Mouse (Mus musculus): ENCODE results near the gene Tab1. TPM values are rescaled to one million over a fixed set of nuclear protein-coding genes. Genes with fewer than 3 reads are reported as not detected.

Gene Tab1
- total RNA-seq, 1 experiment from 2014 or later = 26.7 TPM

DNA sequence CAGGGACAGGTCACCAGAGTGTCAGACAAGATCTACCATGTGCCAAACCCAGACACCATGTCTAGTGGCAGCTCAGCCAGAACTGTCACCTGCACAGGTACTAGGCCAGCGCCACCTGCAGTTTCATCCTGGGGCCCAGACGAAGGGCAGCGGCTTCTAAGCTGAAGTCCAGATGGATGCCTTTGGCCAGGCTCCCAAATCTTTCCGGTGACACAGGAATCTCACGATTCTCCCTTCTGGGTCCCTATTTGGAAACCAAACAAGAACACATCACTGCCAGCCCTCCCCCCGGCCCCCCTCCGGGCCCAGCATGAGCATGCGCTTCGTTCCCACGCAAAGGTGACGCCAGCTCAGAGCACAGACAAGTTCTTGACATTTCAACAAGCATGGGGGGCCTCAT is 30.3 kb downstream of the Tab1 start:
- peak; percentile 31 for DNase-seq

DNA sequence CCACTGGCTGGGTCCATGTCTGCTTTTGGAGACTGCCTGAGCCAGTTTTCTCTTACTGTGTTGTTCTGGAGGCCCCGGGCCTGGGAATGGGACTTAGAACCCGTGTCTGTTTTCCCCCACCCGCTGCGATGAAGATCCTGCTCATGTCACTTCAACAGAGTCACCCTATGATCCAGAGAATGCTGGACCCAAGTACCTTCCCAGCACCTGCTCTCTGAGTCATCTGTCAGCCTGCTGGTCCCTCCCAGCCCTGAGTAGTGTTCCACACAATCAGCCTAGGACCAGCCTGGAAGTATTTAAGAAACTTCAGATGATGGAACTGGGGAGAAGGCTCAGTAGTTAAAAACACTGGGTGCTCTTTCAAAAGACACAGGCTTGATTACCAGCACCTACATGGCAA is 30.8 kb downstream of the Tab1 start:
- no peak for DNase-seq

DNA sequence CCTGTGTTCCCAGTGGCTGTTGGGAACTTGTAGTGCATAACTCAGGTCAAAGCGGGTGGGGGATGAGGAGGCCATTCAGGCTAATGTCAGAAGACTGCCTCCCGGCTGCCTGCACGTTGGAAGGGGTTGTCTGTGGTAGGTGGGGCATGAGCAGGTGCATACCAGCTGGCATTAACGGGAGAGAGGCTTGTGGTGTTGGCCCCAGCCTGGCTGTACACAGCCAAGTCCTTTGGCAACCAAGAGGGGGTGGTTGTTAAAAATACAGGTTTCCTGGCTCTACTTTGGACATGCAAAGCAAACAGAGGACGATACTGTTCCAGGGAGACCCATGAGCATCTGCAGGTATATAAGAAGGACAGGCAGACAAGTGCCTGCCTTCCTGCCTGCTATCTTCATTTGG is 32.5 kb downstream of the Tab1 start:
- DNase-seq = no peak

DNA sequence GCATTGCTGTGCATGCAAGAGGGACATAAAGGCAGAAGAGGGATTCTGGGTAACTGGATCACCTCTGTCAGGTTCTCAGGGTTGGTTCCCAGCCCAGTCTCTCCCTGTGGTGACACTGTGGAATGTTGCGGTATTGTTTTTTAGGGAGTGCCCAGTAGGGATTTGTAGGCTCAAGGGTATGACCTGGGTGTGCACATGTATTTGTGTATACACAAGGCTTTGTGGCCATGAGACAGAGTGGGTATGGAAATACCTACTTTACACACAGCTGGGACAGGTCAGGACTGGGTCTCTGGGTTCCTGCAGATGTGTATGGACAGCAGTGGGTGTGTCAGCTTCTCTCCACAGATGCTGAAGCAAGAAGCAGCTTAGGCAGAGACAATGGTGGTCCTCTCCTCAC is 36.6 kb downstream of the Tab1 start:
- no peak for DNase-seq

DNA sequence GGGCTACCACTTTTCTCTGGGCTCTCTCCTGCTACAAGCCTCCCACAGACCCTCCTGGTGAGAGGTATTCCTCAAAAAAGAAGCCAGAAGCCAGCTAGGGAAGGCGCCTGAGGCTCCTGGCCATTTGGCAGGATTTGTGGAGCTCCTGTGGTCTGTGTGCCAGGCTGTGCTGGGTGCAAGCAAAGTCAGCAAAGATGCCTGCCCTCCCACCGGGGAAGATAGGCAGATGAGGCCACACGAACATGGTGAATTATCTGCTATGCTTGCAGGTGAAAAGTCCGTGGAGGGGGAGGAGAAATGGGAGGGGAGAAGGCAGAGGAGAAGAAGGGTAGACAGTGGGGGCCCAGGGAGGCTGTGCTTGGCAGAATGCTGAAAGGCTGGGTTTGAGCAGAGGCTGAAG is 37.4 kb downstream of the Tab1 start:
- DNase-seq = no peak

DNA sequence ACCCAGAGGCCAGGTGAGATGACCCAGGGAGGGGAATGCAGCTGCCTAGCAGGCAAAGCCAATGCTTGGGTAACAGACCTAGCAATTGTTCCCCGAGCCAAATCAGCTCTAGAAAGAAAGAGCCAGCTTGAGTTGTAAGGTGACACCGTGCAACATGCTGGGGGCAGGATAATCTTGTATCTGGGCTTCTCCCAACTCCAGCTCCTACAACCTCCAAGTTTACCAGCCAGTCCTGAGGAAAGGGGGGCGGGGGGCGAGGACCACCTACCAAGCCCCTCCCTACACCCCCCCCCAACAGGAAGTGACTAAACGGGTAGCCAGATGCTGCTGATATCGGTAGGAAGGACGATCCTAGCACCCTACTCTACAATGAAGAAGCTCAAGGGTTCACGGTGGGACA is 38.4 kb downstream of the Tab1 start:
- DNase-seq = no peak

DNA sequence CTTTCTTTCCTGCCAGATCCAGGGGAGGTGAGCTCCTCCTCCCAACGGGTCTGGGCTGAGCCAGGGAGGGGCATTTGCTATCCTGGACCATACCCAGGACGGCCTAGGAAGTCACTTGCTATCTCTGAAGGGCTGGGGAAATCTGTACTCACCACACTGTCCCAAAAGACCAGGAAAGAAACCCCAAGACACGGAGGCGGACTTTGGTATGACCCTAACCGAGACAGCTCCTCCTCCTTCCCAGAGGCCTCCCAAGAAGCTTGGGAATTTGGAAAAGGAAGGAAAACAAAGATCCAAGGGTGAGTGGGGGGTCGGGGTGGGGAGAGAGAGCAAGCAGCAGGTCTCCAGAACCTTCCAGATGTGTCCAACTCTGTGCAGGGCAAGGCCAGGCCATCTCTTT is 38.9 kb downstream of the Tab1 start:
- DNase-seq = no peak

DNA sequence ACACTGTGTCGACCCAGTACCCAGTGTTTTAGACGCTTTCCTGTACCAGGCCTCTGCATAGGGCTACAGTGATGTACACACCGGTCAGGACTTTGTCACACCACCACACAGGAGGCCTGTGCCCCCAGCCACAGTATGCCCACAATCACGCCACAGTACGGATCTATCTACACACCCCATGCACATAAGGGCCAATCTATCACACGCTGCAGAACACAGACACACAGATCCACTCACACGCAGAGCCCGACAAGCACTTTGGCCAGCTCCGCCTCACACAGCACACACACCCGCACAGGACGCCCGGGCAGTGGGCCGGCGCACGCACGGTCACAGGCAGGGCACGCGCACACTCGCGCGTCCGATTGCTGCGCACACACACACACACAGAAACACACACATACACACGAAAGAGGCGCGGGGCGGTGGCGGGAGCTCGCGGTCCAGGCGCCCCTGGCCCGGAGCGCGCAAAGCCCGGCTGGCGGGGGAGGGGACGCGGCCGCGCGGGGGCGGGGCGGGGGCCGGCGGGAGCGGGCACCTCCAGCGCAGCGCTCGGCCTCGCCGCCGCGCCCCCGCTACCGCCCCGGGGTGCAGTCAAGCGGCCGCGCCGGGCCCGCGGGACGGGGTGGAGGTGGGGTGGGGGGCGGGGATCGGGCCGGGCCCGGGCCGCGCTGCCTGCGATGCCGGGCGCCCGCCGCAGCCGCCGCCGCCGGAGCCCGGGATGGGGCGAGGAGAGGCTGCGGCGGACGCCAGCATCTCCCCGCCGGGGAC is 40.3 kb downstream of the Tab1 start, which contains the start of gene Mgat3:
Mgat3 (plus strand) TSS at position 721 of the 771 bp plus-strand sequence.
- DNase-seq = peak; percentile 45

DNA sequence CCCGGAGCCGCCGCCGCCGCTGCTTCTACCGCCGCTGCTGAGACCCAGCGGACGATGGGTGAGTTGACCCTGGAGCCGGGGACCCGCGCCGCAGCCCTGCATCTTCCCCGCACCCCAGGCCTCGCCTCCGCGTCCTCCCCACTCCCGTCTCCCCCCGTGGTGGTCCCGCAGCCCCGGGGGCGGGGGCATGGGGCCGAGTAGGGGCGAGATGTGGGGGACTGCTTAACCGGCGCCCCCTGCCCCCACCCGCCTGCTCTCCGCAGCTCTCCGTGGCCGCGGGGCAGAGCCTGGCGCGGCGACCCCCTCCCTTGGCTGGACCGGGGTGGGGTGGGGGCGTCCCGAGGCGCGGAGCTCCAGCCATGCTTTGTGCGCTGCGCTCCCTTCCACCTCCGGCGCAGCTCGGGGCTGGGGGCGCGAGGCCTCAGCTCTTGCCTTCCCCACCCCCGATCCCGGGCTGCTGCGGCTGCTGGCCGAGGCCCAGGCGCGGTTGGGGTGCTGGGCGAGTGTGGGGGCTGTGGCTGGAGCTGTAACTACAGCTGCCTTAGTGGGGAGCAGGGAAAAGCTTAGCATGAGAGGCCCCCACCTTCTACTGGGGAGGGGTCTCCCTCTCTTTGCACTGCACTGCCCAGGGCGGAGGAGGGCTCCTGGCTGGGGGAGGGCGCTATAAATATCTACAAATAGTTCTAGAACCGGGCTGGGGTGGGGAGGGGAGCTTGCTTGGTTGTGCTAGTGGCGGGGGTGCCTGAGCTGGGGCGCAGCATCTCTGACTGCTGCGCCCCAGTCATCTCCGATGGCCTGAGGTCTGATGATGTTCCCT is 41.1 kb downstream of the Tab1 start:
- DNase-seq = no peak

DNA sequence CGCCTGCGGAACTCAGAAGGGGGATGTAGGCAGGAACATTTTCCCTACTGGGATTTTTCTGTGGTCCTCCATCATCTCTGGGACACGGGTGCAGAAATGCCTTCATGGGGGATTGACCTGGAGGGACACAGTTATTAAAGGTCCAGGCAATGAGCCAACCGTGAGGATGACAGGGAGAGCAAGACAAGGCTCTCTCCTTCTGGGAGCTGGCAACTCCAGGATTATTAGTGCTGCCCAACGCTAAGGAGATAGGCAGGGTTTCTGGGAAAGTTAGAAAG is 41.6 kb downstream of the Tab1 start:
- no peak for DNase-seq

DNA sequence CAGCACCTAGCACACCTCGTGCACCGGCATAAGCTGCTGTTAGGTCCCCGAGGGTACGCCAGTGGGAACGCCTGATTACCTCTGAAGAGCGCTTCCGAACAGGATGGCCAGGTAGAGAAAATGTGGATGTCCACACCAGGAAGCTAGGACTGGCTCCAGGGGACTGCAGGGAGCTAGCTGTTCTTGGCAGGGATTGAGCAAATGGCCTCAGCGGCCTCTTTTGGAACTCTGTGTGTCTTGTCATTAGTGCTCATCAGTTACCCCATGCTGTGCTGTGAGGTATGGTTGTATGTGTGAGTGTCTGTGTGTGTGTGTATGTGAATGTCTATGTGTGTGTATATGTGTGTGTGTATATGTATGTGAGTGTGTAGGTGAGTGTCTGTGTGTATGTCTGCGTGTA is 42.4 kb downstream of the Tab1 start:
- DNase-seq = no peak

DNA sequence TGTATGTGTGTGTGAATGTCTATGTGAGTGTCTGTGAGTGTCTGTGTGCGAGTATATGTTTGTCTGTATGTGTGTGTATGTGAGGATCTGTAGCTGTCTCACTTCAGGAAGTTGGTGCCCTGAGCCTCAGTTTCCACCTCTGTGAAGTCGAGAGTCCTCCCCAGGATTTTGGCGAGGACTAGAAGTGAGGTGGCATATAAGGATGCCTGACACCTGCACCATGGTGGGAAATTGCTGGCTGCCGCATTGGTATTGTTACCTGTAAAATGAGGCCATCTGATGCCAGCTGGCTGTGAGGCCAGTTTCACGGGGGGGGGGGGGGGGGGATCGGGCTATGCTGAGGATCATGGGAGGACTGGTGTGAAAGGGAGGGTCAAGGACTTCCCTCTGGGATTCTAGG is 42.8 kb downstream of the Tab1 start:
- no peak for DNase-seq

DNA sequence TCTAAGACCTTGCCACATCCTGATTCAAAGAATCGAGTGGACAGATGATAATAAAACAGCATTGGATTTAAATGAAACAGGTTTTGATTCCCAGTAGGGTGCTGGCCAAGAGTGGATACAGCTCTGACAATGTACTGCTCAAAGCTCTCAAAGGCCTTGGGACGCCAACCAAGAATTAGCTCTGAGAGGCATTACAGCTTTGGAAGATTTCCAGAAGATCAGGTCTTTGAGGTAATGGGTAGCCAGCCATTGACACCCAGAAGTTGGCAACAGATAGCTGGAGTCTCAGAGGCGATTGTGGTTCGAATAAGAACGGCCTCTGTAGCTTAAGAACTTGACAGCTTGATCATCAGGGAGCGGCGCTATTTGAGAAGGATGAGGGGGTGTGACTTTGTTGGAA is 48.6 kb downstream of the Tab1 start:
- no peak for DNase-seq

DNA sequence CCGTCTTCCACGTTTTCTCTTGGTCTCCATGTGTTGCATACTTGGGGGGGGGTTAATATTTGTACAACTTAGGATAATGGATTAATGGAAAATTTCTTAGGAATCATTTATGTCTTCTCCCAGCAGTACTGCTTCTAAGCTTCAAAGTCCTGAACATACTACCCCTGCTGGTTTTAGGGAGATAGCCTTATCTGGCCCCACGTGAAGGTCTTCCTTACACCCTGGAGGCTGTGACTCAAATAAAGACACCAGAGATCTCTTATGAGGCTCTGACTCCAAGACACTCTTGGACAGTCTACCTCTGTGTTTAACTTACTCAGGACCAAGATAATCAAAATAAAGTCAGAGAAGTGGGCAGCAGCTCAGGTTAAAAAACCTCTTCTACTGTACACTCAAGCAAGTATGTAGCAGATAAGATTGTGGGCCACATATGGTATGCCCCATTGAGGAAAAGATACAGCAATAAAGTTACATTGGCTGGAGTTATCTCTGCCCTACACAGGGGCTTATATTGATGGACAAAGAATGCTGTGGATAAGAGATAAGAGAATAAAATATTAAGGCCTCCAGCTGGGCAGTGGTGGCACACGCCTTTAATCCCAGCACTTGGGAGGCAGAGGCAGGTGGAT is 49.3 kb downstream of the Tab1 start:
- no peak for DNase-seq

DNA sequence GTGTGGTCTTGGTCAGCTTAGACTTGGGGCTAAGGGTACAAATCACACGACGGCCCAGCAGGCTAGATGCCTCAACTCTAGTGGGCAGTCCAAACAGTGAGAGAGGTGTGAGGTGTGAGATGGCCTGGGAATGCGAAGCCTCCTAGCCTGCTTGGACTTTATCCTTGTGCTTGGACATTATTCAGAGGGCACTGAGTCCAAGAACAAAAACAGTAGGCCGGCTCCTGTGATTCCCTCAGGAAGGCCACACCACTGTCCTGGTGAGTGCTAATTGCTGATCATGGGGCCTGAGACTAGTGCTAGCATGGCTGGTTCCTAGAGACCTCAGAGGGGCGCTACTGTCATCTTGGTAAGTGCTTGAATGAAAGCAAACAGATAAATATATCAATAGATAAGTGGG is 56.0 kb downstream of the Tab1 start:
- DNase-seq = no peak

DNA sequence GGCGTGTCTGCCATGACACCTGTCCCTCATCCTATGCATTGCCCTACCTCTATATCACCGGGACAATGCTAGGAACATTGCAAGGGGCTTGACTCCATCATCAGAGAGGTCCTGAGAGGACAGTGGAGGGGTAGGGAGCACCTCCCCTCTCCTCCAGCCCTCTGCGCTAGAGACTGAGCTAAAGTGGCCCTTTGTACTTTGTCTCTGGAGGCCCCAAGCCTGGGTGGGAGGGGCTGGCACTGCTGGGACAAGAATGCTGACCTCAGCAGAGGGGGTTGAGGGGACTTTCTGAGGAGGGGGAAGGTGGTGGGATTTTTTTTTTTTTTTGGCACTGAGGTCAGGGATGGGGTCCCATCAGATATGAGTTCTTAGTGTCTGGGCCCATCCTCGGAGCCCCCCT is 57.1 kb downstream of the Tab1 start:
- no peak for DNase-seq

DNA sequence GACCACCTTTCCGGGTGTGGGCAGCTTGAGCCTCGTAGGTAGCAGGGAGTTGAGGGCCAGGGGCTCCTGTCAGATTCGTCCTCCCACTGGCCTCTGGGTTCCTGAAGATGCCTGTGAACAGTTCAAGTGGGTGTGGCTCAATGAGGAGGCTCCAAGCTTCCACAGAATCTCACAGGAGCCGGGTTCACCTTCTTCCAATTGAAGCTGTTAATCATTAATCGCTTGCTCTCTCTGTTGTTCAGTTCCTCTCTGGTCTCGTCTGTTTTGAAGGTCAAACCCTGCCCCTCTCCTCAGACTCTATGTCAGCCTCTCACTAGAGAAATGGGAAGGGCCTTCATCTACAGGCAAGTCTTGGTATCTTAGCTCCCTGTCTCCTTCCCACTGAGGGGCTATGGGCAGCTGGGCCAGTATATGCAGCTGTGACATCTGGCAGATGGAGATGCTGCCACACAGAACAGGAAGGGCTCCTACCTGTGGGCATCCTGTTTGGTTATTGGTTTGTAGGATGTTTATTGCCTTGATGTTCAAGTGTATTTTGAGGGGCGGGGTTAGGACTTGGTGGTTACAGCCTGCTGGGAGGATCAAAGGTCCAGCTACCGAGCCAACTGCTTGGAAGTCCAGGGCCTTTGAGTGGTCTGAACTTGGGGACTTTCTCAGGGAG is 58.8 kb downstream of the Tab1 start:
- no peak for DNase-seq

DNA sequence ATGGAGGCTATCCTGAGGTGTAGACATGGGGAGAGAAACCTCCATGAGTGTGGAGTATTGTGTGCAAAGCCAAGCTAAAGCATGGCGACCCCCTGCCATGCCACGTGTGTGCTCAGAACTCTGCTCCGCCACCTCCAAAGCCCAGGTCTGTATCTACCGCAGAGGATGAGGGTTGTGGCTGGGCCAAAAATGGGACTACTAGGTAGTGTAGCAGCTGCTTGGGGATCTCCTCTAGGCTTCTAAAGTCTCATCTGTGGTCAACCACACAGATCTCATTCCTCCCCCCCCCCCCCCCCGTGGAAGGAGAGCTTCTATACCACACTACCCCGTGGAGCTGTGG is 59.3 kb downstream of the Tab1 start:
- DNase-seq = no peak

DNA sequence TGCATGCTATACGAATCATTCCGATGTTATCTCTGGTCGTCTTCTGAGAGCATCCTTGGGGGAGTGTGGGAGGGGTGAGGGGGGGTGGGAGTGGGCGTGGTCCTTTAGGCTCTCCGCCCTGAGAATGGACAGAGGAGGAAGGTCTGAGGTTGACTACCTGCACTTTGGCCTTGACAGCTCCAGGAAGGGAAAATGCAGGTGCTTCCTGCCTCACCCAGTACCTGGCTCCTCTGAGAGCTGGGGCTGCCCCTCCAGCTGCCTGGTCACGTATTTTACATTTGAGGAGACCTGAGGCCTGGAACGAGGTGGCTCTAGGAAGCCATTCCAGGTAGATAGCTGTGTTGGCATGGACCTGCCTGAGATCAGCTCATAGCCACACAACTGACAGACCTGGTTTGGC is 59.9 kb downstream of the Tab1 start:
- no peak for DNase-seq

DNA sequence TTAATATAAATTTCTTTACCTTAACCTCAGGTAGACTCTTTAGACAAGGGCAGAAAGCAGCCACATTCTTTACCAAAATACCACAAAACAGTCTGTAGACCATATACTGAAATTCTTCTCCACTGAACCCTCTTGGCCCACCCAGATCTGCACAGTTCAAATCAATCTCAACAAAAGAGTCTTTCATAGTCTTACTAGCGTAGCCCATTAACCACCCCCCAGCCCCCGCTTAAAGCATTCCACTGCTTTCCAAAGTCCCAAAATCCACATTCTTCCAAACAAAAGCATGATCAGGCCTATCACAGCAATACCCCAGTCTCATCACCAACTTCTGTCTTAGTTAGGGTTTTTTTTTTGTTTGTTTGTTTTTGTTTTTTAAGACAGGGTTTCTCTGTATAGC is 66.6 kb downstream of the Tab1 start:
- DNase-seq = no peak

DNA sequence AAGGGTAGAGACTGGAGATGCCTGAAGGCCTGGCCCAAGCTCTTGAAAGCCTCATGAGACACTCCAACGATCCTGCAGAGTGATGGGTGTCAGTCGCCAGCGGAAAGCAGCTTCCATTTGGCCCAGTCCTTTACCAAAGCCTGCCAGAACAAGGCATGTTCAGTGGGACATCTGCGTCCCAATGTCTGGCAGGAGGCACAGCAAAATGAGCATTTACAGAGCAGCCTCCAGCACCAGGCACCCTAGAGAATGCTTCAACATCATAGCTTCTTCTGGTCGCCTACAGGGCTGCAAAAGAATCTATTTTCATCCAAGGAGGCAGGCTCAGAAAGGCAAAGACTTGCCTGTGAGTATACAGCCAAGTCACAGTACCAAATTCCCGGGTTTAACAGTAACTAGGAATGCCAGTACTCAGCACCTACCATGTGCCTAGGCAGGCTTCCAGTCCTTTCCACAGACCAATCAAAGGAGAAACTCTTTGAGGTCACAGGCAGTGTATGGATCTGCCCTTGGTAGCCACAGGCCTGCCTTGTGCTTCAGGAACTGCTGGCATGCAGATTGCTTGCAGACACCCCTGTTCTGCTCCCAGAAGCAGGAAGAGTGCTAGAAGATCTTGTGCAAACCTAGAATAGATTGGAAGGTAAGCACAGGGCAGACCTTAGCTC is 69.3 kb downstream of the Tab1 start:
- no peak for DNase-seq

DNA sequence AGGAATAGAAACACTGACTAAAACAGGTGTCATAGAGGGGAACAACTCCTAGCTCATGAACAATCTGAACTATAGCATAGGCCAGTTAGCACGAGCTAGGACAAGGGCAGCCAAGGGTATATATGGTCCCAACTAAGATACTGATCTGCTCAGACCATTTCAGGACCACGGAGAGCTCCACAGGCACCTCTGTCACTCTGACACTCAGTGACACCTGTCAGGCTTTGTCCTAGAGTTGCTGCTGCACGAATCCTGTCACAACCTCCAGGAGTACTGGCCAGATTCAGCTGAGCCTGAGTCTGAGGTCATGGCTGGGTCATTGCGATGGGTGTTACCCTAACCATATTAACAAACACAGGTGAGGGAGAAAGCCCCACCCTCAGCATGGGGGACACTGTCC is 70.5 kb downstream of the Tab1 start:
- DNase-seq = peak; percentile 16

Data from adrenal gland, postnatal 25 days (tissue).